Mouse (Mus musculus) intestine, embryonic 16.5 days (tissue): ENCODE measurements around the gene Zfp322a. TPM values are rescaled to one million over a fixed set of nuclear protein-coding genes. Genes with fewer than 3 reads are reported as not detected.

Experiments used
- ATAC-seq: fragments of 200-750 bp; cut with Nextera tagmentation; 2 replicates; pipeline ENCODE4 v1.8.0; 2017; ENCODE audit warnings: moderate TSS enrichment, moderate library complexity
- H3K27ac ChIP-seq: fragments of 300-500 bp; sonication (generic); 2 replicates; pipeline ENCODE4 v1.5.1; 2014; ENCODE audit warnings: mild to moderate bottlenecking, low read length
- H3K27me3 ChIP-seq: fragments of 300-500 bp; sonication (generic); replicated peaks from 2 replicates; pipeline ENCODE4 v1.6.1; 2014; ENCODE audit warnings: low read length, control low read depth, mixed read lengths; ENCODE audit not compliant: control insufficient read depth, insufficient read depth
- H3K36me3 ChIP-seq: fragments of 300-500 bp; sonication (generic); 2 replicates; pipeline ENCODE4 v1.6.1; 2014; ENCODE audit warnings: low read length, control low read depth; ENCODE audit not compliant: control insufficient read depth, insufficient read depth
- H3K4me1 ChIP-seq: fragments of 300-500 bp; sonication (generic); 2 replicates; pipeline ENCODE4 v1.6.1; 2014; ENCODE audit warnings: low read length, control low read depth, mixed read lengths; ENCODE audit not compliant: control insufficient read depth, insufficient read depth
- H3K4me2 ChIP-seq: fragments of 300-500 bp; sonication (generic); 2 replicates; pipeline ENCODE4 v1.6.1; 2014; ENCODE audit warnings: low read depth, low read length, control low read depth
- H3K4me3 ChIP-seq: fragments of 300-500 bp; sonication (generic); 2 replicates; pipeline ENCODE4 v1.5.1; 2014; ENCODE audit warnings: mild to moderate bottlenecking, low read length
- H3K9ac ChIP-seq: fragments of 300-500 bp; sonication (generic); 2 replicates; pipeline ENCODE4 v1.6.1; 2014; ENCODE audit warnings: low read depth, low read length
- H3K9me3 ChIP-seq: fragments of 300-500 bp; sonication (generic); 2 replicates; pipeline ENCODE4 v1.6.1; 2016; ENCODE audit warnings: low read length, control low read depth; ENCODE audit not compliant: control insufficient read depth
- WGBS: fragments of 180-500 bp; shearing (Covaris S2); extraction: QIAGEN DNeasy Blood & Tissue Kit; methylation state at CpG from one replicate; pipeline ENCODE4 v1.1.7; 2014; 5-methylcytosine and 5-hydroxymethylcytosine counted together
- polyA plus RNA-seq: library from polyadenylated mRNA; unstranded; fragments of >200 nt; fragmentation: Nextera tagmentation; extraction: Ambion mirVana; gene quantifications from 2 replicates; pipeline ENCODE4 v1.2.1, GENCODE M21; 2015

Zfp322a gene
- polyA plus RNA-seq, 1 experiment from 2014 or later = 30.1 TPM

GRCm38 (mm10) chr13:23306707-23307068 is 62.3 kb downstream of the Zfp322a start:
- no peaks in the 10 kb centered on the region for H3K36me3 ChIP-seq
- H3K4me1 ChIP-seq = 0 out of 2 replicates have a peak, but pooled peaks cover 7% of the 10 kb centered on the region
- 22% methylated on average over 10 of the region's 10 CpGs for whole genome bisulfite sequencing
- ATAC-seq = no peak
- H3K9ac ChIP-seq = no peak overlapping the region
- peak overlapping the region; percentile 5; the same call in 1 of the 2 replicates for H3K4me3 ChIP-seq
- peaks cover 17% of the 10 kb centered on the region for H3K27me3 ChIP-seq
- no peak overlapping the region for H3K27ac ChIP-seq
- no peaks in the 10 kb centered on the region for H3K9me3 ChIP-seq
- peak overlapping the region; percentile 24 for H3K4me2 ChIP-seq

Other genes starting within 250 kb of the Zfp322a start
- gene Vmn1r218, start 236.1 kb downstream of the Zfp322a start, polyA plus RNA-seq = not detected in 2 replicates
- 0.01 TPM in 1 of 2 replicates, not detected in the other for gene Vmn1r219, start 209.9 kb downstream of the Zfp322a start, polyA plus RNA-seq
- not detected in 2 replicates for gene Vmn1r220, start 181.2 kb downstream of the Zfp322a start, polyA plus RNA-seq
- gene Vmn1r221, start 155.1 kb downstream of the Zfp322a start, polyA plus RNA-seq = not detected in 2 replicates
- gene Vmn1r222, start 133.3 kb downstream of the Zfp322a start, polyA plus RNA-seq = not detected in 2 replicates
- not detected in 2 replicates for gene Vmn1r223, start 122.1 kb downstream of the Zfp322a start, polyA plus RNA-seq
- 10.2 and 11.2 TPM in 2 replicates for gene Abt1, start 54.7 kb upstream of the Zfp322a start, polyA plus RNA-seq
- gene Btn1a1, start 96.7 kb upstream of the Zfp322a start, polyA plus RNA-seq = 0.07 and 0.11 TPM in 2 replicates
- gene Btn2a2, start 119.6 kb upstream of the Zfp322a start, polyA plus RNA-seq = 0.12 TPM in 2 replicates
- 3.5 and 3.7 TPM in 2 replicates for gene Hist1h4h, start 161.8 kb upstream of the Zfp322a start, polyA plus RNA-seq
- 2.5 and 3.6 TPM in 2 replicates for gene Hist1h2af, start 164.7 kb upstream of the Zfp322a start, polyA plus RNA-seq
- 2.6 and 3.7 TPM in 2 replicates for gene Hist1h3g, start 166.2 kb upstream of the Zfp322a start, polyA plus RNA-seq
- gene Hist1h2bh, start 174.2 kb upstream of the Zfp322a start, polyA plus RNA-seq = 0.65 and 0.94 TPM in 2 replicates
- gene Hist1h3f, start 174.8 kb upstream of the Zfp322a start, polyA plus RNA-seq = 0.44 and 0.60 TPM in 2 replicates
- gene Hist1h4f, start 182.4 kb upstream of the Zfp322a start, polyA plus RNA-seq = 0.68 and 0.98 TPM in 2 replicates
- gene Hist1h1d, start 184.1 kb upstream of the Zfp322a start, polyA plus RNA-seq = 0.28 and 0.42 TPM in 2 replicates
- 2.7 and 4.1 TPM in 2 replicates for gene Hist1h3e, start 193.2 kb upstream of the Zfp322a start, polyA plus RNA-seq
- gene Hist1h2ae, start 202.0 kb upstream of the Zfp322a start, polyA plus RNA-seq = 39.1 and 46.5 TPM in 2 replicates
- 8.7 and 8.8 TPM in 2 replicates for gene Hist1h2bg, start 202.2 kb upstream of the Zfp322a start, polyA plus RNA-seq
- 0.62 and 2.1 TPM in 2 replicates for gene Hist1h2bf, start 205.0 kb upstream of the Zfp322a start, polyA plus RNA-seq
- gene Hist1h2ad, start 205.2 kb upstream of the Zfp322a start, polyA plus RNA-seq = 0.65 and 2.7 TPM in 2 replicates
- 3.8 and 4.8 TPM in 2 replicates for gene Hist1h3d, start 206.6 kb upstream of the Zfp322a start, polyA plus RNA-seq
- 61.7 and 73.9 TPM in 2 replicates for gene Hist1h4d, start 212.4 kb upstream of the Zfp322a start, polyA plus RNA-seq